Mouse (Mus musculus): ENCODE data around the gene Gse1. TPM values are rescaled to one million over a fixed set of nuclear protein-coding genes. Genes with fewer than 3 reads are reported as not detected.

The Gse1 gene
- polyA plus RNA-seq, 1 experiment = 17.1 TPM

- Histone ChIP-seq H3K4me3 (replicated peaks) (no peak overlapping the region), H3K4me1 (ENCODE audit: control insufficient read depth) (peaks cover 45% of the 10 kb centered on the region), H3K36me3 (ENCODE audit: control insufficient read depth) (no peaks in the 10 kb centered on the region), H3K27me3 (ENCODE audit: control insufficient read depth) (peaks cover 68% of the 10 kb centered on the region), H3K9me3 (ENCODE audit: control insufficient read depth, low read length) (no peaks in the 10 kb centered on the region)
- TF ChIP-seq GATA1 (IDR thresholded peaks at IDR 0.05; ENCODE audit: low read length) (no peak), TAL1 (IDR thresholded peaks at IDR 0.05; ENCODE audit: low read length) (no peak)
These were observed 212.5 kb downstream of the Gse1 start for GRCm38 (mm10) chr8:120440739-120441138.

GRCm38 (mm10) chr8:120441637-120442036 is 213.4 kb downstream of the Gse1 start:
- Histone ChIP-seq H3K27me3 (ENCODE audit: control insufficient read depth) (peaks cover 59% of the 10 kb centered on the region), H3K9me3 (ENCODE audit: control insufficient read depth, low read length) (no peaks in the 10 kb centered on the region), H3K4me3 (replicated peaks) (no peak overlapping the region), H3K36me3 (ENCODE audit: control insufficient read depth) (no peaks in the 10 kb centered on the region), H3K4me1 (ENCODE audit: control insufficient read depth) (peaks cover 41% of the 10 kb centered on the region)
- TF ChIP-seq GATA1 (IDR thresholded peaks at IDR 0.05; ENCODE audit: low read length) = no peak
- no peak for TF ChIP-seq TAL1 (IDR thresholded peaks at IDR 0.05; ENCODE audit: low read length)

- Histone ChIP-seq H3K4me1 (ENCODE audit: control insufficient read depth) (peaks cover 35% of the 10 kb centered on the region), H3K36me3 (ENCODE audit: control insufficient read depth) (no peaks in the 10 kb centered on the region), H3K4me3 (replicated peaks) (no peak overlapping the region), H3K9me3 (ENCODE audit: control insufficient read depth, low read length) (no peaks in the 10 kb centered on the region), H3K27me3 (ENCODE audit: control insufficient read depth) (peaks cover 53% of the 10 kb centered on the region)
- TF ChIP-seq GATA1 (IDR thresholded peaks at IDR 0.05; ENCODE audit: low read length) (no peak), TAL1 (IDR thresholded peaks at IDR 0.05; ENCODE audit: low read length) (no peak)
These were observed 214.2 kb downstream of the Gse1 start for GRCm38 (mm10) chr8:120442306-120443003.

- peaks cover 37% of the 10 kb centered on the region for H3K4me1 ChIP-seq (ENCODE audit: control insufficient read depth)
- H3K4me3 ChIP-seq (replicated peaks) = no peak overlapping the region
- TF ChIP-seq TAL1 (IDR thresholded peaks at IDR 0.05; ENCODE audit: low read length) (no peak), GATA1 (IDR thresholded peaks at IDR 0.05; ENCODE audit: low read length) (no peak)
- H3K9me3 ChIP-seq (ENCODE audit: control insufficient read depth, low read length) = no peaks in the 10 kb centered on the region
- H3K27me3 ChIP-seq (ENCODE audit: control insufficient read depth) = peaks cover 50% of the 10 kb centered on the region
- H3K36me3 ChIP-seq (ENCODE audit: control insufficient read depth) = no peaks in the 10 kb centered on the region
These were observed 217.0 kb downstream of the Gse1 start for GRCm38 (mm10) chr8:120445249-120445648.

- H3K4me3 ChIP-seq (replicated peaks) = no peak overlapping the region
- peaks cover 29% of the 10 kb centered on the region for H3K27me3 ChIP-seq (ENCODE audit: control insufficient read depth)
- peaks cover 52% of the 10 kb centered on the region for H3K4me1 ChIP-seq (ENCODE audit: control insufficient read depth)
- H3K36me3 ChIP-seq (ENCODE audit: control insufficient read depth) = peaks cover 3% of the 10 kb centered on the region
- H3K9me3 ChIP-seq (ENCODE audit: control insufficient read depth, low read length) = peaks cover 5% of the 10 kb centered on the region
- TF ChIP-seq TAL1 (IDR thresholded peaks at IDR 0.05; ENCODE audit: low read length) (no peak), GATA1 (IDR thresholded peaks at IDR 0.05; ENCODE audit: low read length) (no peak)
These were observed 219.9 kb downstream of the Gse1 start for GRCm38 (mm10) chr8:120448131-120448530.

GRCm38 (mm10) chr8:120449139-120449538 is 220.9 kb downstream of the Gse1 start:
- H3K4me3 ChIP-seq (replicated peaks) = no peak overlapping the region
- H3K36me3 ChIP-seq (ENCODE audit: control insufficient read depth) = peaks cover 3% of the 10 kb centered on the region
- H3K9me3 ChIP-seq (ENCODE audit: control insufficient read depth, low read length) = peaks cover 5% of the 10 kb centered on the region
- H3K27me3 ChIP-seq (ENCODE audit: control insufficient read depth) = peaks cover 29% of the 10 kb centered on the region
- TF ChIP-seq GATA1 (IDR thresholded peaks at IDR 0.05; ENCODE audit: low read length) (no peak), TAL1 (IDR thresholded peaks at IDR 0.05; ENCODE audit: low read length) (no peak)
- peaks cover 61% of the 10 kb centered on the region for H3K4me1 ChIP-seq (ENCODE audit: control insufficient read depth)

- Histone ChIP-seq H3K36me3 (ENCODE audit: control insufficient read depth) (peaks cover 3% of the 10 kb centered on the region), H3K4me3 (replicated peaks) (no peak overlapping the region), H3K4me1 (ENCODE audit: control insufficient read depth) (peaks cover 62% of the 10 kb centered on the region), H3K9me3 (ENCODE audit: control insufficient read depth, low read length) (peaks cover 5% of the 10 kb centered on the region), H3K27me3 (ENCODE audit: control insufficient read depth) (peaks cover 29% of the 10 kb centered on the region)
- TF ChIP-seq TAL1 (IDR thresholded peaks at IDR 0.05; ENCODE audit: low read length) = no peak
- TF ChIP-seq GATA1 (IDR thresholded peaks at IDR 0.05; ENCODE audit: low read length) = no peak
These were observed 221.4 kb downstream of the Gse1 start for GRCm38 (mm10) chr8:120449608-120450031.

- no peak for TF ChIP-seq GATA1 (IDR thresholded peaks at IDR 0.05; ENCODE audit: low read length)
- no peak for TF ChIP-seq TAL1 (IDR thresholded peaks at IDR 0.05; ENCODE audit: low read length)
- Histone ChIP-seq H3K27me3 (ENCODE audit: control insufficient read depth) (peaks cover 27% of the 10 kb centered on the region), H3K4me3 (replicated peaks) (no peak overlapping the region), H3K36me3 (ENCODE audit: control insufficient read depth) (peaks cover 3% of the 10 kb centered on the region), H3K9me3 (ENCODE audit: control insufficient read depth, low read length) (peaks cover 5% of the 10 kb centered on the region), H3K4me1 (ENCODE audit: control insufficient read depth) (peaks cover 72% of the 10 kb centered on the region)
These were observed 223.9 kb downstream of the Gse1 start for GRCm38 (mm10) chr8:120452111-120452510.

- Histone ChIP-seq H3K4me1 (ENCODE audit: control insufficient read depth) (peaks cover 83% of the 10 kb centered on the region), H3K36me3 (ENCODE audit: control insufficient read depth) (peaks cover 3% of the 10 kb centered on the region), H3K27me3 (ENCODE audit: control insufficient read depth) (peaks cover 22% of the 10 kb centered on the region), H3K4me3 (replicated peaks) (no peak overlapping the region), H3K9me3 (ENCODE audit: control insufficient read depth, low read length) (peaks cover 5% of the 10 kb centered on the region)
- TF ChIP-seq TAL1 (IDR thresholded peaks at IDR 0.05; ENCODE audit: low read length) (no peak), GATA1 (IDR thresholded peaks at IDR 0.05; ENCODE audit: low read length) (no peak)
These were observed 226.1 kb downstream of the Gse1 start for GRCm38 (mm10) chr8:120454404-120454803.
